Mouse (Mus musculus): ENCODE measurements at regions not wholly inside any gene's neighbourhood (a gene's known extent, or its start where the extent isn't known, plus 50 kb on each side); places are given as distances from the start of the nearest gene placed in this dataset.
"Not testable (repeated sequence)": the region's sequence is repeated elsewhere in the genome, so short reads cannot be mapped to it uniquely, and the experiment has no call there.

DNA sequence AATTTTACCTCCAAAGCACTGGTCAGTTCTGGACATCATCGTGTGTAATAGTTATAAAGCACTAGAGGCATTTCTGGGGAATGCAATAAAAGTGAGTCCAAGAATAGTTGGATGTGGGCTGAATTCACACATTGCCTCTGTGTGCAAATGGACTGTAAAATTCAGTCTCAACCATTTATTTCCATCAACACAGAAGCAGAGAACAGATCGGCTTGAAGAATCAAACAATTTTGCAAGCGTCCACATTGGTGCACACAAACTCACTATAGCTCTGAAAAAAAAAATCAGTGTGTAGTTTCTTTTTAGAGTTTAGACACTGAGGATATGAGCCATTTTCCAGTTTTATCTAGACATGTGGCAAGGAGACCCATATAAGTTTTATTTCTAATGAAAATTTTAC, 208.9 kb upstream of the Slc7a11 start:
- DNase-seq (ENCODE audit: low read depth, low spot score), result peak; percentile 42

DNA sequence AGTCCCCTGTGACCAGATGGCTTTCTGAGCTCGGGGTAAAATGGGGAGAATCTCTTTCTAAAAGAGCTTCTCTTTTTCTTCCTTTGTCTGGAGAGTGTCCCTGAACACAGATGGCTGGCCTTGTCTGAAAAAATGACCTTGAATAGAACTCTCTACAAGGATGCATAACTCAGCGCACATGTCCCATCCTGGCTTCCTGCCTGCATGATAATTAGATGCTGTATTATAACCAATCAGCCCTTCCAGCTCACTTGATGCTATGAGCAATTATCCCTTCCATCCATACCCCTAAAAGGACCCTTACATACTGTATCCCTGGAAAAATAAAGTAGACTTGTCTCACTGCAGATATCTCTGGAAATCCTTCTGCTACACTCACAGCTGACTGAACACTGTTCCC, 199.7 kb upstream of the Slc7a11 start:
- DNase-seq (ENCODE audit: low read depth, low spot score), result peak; percentile 26

DNA sequence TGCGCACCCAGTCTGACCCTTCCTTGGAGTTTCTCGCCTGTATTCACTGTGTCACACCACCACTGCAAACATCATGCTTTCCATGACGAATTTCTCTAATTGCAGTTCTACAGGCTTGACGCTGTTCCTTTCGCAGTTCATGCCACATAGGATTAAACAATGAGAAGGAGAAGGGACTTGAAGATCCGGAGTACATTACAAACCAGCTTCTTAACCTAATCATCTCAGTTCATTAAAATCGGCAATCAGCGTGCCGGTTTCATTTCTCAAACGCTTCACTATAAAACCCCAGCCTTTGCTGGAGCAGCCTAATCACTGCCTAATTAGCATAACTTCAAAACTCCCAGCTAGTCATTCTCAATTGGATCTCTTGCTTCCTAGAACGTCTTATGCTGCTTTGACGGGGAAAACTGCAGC, 196.5 kb upstream of the Slc7a11 start:
- DNase-seq (ENCODE audit: low read depth, low spot score), result peak; percentile 38

DNA sequence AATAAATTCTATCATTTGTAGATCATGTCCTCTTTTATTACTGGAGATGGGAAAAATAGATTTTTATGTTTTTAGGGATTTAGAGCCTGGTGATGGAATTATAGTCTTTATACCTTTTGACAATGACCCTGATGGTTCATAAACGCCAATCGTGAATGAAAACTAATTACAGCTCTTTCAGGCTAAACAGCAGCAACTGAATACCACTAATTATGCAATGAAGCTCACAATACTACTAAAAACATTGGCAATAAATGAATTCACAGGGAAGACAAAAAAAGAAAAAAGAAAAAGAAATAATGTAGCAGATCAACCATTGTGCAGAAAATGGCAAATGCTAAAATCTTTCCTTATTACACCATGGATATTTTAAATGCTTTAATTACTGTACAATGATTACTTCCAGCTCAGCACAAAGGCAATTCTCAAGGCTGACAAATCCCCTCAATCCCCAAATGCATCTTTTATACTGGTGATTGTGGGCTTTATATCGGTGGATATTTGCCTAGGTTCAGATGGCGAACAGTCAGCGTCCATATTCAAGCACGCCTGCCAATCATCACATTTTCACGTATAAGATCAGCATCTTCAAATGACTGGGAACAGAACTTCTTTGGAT, 191.2 kb upstream of the Slc7a11 start:
- no peak for DNase-seq (ENCODE audit: low read depth, low spot score)

DNA sequence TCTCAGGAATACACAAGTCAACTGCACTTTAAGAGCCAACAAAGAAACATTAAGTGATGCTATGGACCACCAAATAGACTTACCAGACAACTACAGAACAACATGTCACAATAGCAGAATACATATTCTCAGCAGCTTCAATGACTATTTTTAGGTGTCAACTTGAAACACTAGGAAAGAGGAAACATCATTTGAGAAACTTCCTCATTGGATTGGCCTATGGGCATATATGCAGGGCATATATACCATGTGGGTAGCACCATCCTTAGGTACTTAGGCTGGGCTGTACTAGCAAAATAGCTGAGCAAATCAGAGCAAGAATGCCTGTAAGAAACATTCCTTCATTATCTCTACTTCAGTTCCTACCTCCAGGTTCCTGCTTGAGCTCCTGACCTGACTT, 187.9 kb upstream of the Slc7a11 start:
- no peak for DNase-seq (ENCODE audit: low read depth, low spot score)

DNA sequence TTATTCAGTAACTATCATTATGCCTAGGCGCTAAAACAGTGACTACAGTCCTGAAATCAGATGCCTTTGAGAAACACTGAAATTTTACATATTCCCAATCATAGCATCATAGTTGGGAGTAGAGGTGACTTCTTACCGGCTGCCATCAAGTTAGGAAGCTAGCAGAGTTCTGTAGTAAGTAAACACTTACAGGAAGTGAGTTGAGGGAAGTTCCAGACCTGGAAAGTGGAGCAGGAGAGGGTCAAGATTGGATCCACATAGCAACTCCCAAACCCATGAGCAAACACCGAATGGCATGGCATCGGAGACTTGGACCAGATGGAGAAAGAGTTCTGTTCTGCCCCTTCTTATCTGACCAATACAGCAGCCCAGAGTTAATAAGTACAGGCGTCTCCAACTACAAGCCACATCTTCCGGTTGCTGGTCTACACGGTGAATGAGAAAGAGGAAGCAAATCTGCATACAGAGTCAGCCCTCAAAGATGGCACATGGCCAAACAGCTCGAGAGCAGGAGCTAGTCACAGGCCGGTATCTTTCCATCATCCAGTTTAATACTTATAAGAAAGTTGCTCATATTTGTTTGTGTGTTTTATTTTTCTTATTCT, 184.8 kb upstream of the Slc7a11 start:
- DNase-seq (ENCODE audit: low read depth, low spot score), result no peak

DNA sequence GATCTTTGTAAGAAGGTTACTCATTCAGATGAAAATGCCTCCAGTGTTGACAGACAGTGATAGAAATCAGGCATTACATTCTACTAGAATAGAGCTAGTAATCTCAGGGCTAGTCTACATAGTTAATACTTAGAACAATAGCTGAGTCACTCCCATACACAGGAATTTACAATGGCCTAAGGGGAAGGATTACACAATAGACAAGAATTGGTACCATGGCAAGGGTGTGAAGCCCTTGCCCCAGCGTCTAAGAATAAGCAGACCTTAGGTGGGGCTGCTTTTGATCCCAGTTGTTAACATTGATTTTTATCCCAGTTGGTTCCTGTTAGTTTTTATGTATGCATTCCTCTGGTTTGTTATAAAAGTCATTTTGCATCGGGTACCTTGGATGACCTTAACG, 177.8 kb upstream of the Slc7a11 start:
- DNase-seq (ENCODE audit: low read depth, low spot score), result not testable (repeated sequence)

DNA sequence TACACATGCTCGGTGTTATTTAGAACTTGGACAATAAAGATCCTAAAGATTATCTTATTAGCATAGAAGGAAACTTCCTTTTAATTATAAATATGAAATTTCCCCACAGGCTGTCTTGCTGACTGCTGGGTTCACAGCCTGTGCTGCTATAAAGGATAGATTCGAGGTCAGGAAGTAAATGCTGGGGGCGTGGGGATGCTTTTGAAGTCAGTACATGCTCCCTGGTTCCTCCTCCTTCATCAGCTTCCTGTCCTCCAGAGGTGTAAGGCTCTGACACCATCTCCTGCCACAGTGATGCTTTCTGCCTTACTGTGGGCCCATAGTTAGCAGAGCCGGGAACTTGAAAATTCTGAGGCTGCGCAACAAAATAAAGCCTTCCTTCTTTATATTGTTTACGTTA, 175.6 kb upstream of the Slc7a11 start:
- DNase-seq (ENCODE audit: low read depth, low spot score), result no peak

DNA sequence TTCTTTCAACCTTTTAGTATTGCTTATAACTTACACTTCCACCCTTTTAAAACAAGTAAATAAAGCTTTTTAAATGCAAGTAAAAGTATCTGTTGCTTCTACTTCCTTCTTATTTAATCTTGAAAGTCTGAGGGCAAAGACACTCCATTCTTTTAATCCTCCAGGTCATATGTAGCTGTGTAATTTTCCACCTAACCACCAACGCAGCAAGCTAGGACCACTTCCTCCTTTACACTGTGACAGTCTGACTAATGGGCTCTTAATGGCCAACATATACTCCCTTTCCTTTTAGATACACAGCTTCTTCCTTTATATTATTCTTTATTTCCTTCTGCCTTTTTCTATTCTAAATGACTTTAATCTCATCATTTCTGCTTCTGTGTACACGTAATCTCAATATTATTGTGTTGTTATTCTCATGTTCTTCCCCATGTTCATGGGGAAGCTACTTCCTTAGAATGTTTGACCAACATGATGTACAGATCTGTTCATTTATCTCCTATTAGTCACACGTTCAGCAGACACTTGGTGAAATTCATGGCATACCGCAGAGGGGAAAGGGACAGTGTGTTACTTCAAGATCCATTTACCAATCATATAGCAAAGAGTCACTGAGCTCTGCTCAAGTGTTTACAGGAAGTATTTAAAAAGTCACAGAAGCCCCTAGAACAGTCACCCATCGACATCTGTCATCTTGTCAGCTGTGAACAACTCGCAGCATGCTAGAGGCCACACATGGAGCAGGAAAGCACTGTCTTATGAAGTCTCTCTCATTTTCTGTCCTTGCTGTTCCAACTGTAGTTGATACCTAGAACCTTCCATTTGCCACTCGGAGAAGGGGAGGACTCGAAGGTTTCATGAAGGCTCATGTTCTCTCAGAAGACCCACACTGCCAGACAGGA, 172.2 kb upstream of the Slc7a11 start:
- DNase-seq (ENCODE audit: low read depth, low spot score), result no peak

DNA sequence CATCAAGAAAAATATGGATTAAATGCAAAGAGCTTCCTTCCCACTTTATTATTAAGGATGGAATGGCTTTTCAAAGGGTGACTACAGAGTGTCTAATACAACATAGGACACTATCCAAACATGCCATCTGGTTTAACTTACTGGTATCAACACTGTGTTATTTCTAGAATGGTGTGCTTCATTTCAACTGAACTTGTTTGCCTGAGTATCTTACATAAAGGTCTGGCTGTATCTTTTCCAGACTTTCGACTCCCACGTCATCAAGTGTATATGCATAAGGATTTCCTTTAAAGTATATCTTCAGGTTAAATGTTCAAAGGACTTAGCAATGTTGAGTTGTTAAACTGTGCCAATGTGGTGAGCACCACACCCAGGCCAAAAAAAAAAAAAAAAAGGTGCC, 169.6 kb upstream of the Slc7a11 start:
- peak; percentile 73 for DNase-seq (ENCODE audit: low read depth, low spot score)

DNA sequence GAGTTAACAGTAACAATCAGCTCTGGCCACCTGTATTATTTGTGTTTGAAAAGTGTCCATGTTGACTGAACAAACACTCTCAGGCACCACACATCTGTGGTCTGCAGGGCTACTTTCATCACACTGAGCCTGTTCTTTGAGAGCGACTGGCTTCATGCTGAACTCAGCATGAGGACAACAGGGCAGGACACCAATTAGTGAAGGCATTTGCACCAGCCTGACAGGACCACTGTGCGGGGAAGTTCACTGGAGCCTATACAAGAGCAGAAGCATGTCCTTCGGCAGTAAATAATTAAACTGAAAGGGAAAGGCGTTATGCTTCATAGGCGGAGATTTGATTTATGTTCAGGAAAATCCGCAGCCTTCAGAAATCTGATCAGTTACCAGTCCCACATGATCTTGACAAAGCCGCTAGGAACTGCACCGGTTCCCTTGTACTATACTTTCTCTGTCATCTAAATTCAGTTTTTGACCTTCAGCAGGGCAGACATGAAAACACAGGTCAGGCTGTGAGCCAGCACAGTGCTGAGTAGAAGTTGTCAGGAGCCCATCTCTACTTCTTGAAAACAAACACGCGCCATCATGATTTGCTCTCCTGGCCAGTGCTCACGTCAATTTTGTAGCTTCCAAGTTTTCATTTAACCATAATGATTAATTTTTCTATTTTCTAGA, 166.1 kb upstream of the Slc7a11 start:
- DNase-seq (ENCODE audit: low read depth, low spot score), result peak; percentile 21

DNA sequence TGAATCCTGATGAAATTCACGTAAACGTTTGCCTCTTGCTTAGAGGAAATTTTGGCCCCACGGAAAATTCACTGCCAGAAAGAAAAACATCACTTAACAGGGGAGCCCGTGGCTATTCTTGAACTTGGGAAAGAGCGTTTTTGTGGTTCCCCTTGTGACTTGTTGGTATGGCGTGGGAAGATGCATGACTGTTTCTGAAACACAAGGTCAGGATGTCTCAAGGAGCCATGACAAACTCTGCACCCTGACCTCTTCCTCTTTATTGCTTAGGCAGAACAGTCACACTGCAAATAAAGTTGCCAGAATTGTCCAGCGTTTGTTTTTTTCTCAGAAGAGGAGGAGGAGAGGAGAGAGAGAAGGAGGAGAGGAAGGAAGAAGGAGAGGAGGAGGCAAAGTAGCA, 164.3 kb upstream of the Slc7a11 start:
- no peak for DNase-seq (ENCODE audit: low read depth, low spot score)

DNA sequence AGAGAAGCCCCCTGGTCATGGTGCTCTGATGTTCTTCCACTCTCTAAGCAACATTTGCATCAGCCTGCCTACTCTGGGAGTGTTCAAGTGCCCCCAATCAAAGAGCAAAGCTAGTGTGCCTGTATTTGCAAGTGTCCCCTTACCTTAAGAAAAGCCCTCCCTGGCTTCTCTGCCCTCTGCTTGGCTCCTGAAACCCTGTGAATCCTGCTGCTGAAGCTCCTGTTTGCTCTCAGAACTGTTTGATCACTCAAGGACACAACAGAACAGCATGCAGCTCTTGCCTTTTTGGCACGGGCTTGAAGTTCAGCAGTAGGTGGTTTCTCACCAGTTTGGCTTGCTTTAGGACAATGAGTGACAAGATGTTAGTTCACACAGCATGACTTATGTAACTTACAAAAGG, 163.6 kb upstream of the Slc7a11 start:
- DNase-seq (ENCODE audit: low read depth, low spot score), result peak; percentile 88

DNA sequence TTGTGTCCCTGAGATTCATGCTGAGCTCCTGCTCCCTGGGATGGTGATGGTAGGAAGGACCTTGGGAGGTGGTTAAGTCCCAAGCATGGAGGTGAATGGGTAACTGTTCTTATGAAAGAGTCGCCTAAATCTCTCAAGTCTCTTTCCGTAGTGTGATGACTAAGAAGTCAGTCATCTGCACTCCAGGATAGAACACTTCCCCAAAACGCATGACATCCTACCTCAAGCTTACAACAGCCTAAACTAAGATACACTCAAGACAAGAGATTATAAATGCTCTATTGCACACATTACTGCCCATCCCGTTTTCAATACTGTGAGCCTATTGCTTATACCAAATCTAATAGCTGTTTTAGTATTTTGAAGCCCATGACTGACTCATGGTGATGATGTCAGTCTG, 162.3 kb upstream of the Slc7a11 start:
- DNase-seq (ENCODE audit: low read depth, low spot score), result no peak

DNA sequence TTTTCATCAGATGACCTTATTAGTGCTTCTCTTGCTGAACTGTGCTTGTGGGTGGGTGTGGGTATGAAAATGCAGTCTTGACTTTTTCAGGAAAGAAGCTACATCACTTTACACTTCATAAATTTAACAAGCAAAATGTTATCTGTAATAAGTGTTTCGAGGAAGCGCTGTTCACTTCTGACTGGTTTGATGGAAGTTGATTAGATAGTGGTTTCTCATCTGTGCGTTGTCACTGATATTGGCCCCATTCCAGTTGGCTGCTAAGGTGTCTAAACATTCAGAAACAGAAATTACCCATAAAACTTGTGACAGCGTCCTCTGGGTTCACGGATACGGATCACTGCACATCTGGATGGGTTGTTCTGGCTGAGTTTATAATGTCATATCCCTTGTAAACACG, 159.8 kb upstream of the Slc7a11 start:
- no peak for DNase-seq (ENCODE audit: low read depth, low spot score)

DNA sequence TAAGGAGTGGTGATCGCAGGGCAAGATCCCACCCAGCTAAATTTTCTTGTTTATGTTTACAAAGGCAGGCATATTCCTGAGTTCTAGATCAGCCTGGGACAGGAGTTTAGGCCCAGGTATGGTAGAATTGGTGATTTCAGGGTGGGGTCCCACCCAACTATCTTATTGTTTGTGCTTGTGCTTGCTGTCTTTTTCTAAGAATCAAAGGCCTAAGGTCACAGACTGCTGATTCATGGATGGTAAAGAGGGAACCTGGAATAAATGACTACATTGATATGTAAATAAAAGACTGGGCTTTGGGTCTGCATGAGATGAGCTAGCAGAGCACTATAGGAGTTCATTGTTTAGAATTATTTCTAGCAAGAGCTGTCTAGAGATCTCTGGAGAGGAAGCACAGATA, 152.3 kb upstream of the Slc7a11 start:
- no peak for DNase-seq (ENCODE audit: low read depth, low spot score)

DNA sequence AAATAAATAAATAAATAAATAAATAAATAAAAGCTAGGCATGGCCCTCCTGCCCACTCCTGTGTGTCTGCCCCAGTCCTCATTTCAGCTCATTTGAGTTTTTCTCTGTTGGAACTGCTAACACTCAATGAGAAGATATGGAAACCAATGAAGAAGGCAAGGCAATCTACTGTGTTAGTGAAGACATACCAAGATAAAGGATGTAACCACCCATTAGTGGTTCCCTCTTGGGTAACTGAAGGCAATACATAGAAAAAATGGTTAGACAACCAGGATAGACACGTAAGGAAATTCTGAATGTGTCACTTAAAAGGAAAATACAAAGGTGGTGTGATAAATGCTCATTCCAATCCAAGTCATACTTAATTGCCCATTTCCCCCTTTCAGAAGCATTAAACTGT, 140.9 kb upstream of the Slc7a11 start:
- no peak for DNase-seq (ENCODE audit: low read depth, low spot score)

DNA sequence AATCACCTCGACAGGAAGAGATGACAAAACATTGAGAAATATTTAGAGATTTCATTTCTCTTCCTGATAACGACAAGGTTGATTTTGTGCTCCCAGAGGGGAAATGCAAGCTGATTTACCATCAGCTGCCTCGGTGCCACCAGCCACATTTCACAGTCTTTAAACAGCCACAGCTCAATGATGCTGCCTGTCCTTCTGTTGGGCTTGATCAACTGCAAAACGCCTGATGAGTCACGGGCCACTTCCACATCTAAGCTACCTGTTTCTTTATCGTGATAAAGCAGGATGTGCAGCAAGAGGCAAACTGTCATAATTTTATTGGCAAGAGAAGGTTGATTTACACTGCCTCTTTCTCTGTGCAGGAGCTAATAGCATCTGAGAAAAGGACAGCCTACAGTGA, 140.1 kb upstream of the Slc7a11 start:
- peak; percentile 18 for DNase-seq (ENCODE audit: low read depth, low spot score)

DNA sequence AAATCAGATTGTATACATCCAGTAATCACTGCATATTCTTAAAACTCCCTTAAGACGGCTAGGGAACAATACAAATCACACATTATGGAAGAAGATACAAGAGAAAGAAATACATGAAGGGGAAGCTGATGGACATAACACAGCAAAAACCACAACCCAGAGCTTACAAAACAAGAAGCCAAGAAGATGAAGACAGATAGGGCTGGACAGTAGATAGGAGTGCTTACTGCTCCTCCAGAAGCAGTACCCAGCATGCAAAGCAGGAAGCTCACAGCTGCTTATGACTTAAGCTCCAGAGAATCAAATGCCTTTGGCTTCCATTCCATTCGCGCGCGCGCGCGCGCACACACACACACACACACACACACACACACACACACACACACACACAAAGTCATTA, 131.0 kb upstream of the Slc7a11 start:
- DNase-seq (ENCODE audit: low read depth, low spot score), result no peak

DNA sequence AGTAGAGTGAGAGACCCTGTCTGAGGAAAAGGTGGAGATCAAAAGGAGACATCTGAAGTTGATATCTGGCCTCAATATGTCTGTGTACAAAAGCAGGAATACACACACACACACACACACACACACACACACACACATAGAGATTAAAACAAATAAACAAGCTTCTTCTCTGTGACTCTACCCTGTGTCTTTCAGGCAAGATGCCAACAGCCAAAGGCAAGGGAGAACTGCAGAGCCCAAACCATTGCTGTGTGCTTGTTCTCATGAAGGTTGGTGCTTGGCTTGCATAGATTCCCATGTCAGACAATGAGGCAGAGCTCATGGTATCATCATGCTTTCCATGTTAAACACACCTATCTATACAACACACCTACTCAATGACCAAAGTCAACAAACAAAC, 126.6 kb upstream of the Slc7a11 start:
- DNase-seq (ENCODE audit: low read depth, low spot score), result no peak

DNA sequence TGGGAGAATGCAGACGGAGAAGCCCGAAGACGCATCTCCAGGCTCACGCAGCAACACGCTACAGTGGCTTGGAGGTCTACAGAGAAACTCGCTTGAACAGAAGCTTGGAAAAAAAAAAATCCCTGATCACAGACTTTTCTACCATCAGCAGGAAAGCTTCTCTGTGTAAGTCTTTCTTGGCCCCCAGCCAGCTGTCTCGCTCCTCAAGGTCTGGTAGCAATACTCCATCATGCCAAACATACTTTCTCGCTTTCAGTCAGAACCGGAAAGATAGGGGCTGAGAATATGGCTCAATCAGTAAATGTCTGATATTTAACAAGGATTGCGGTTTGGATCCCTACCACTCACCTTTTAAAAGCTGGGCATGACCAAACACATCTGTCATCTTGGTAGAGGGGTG, 126.2 kb upstream of the Slc7a11 start:
- peak; percentile 31 for DNase-seq (ENCODE audit: low read depth, low spot score)

DNA sequence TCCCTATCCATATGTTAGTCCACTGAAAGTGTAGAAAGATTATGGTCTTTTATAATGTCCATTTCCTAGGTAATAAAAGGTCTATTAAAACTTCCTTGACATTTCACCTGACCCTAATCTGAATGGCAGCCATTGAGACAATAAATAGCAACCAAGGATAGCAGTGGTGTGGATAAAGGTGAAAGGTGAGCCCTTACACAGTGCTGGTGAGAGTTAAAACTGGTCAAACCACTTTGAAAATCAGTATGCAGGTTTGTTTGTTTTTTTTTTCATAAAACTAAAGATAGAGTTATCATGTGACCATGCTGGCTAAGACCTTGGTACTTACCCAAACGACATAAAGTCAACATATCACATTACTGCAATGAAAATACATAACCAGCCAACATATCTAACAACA, 110.7 kb upstream of the Slc7a11 start:
- no peak for DNase-seq (ENCODE audit: low read depth, low spot score)

All from brain, adult 2 months (tissue).